Mouse (Mus musculus) testis, adult 2 months (tissue): ENCODE data around the gene Gla.

Experiments used
- CTCF ChIP-seq: fragments of 200-500 bp; IDR thresholded peaks from 2 replicates; pipeline ENCODE4 v1.5.1; 2012; ENCODE audit warnings: low read depth, mild to moderate bottlenecking, inconsistent platforms, low read length, moderate library complexity; ENCODE audit not compliant: control insufficient read depth, insufficient read depth, insufficient replicate concordance
- POLR2A ChIP-seq: fragments of 200-500 bp; IDR thresholded peaks from 2 replicates; pipeline ENCODE4 v1.6.1; 2012; ENCODE audit warnings: low read depth, mild to moderate bottlenecking, inconsistent platforms, low read length, moderate library complexity; ENCODE audit not compliant: control insufficient read depth

- no peak for TF ChIP-seq CTCF
- no peak for TF ChIP-seq POLR2A
Measured at GRCm38 (mm10) chrX:134580528-134581305, 20.2 kb downstream of the Gla start.
